Mouse (Mus musculus) MEL (cell line): Measurements from ENCODE around the gene Adcy1. TPM values are rescaled to one million over a fixed set of nuclear protein-coding genes. Genes with fewer than 3 reads are reported as not detected.

Experiments
- DNase-seq: peaks from one replicate; pipeline ENCODE4 v3.0.0; 2011; ENCODE audit warnings: low read depth, low spot score
- H3K27ac ChIP-seq: 2 replicates; pipeline ENCODE4 v1.5.1; 2012; ENCODE audit warnings: low read depth, mild to moderate bottlenecking, control low read depth, low read length, moderate library complexity; ENCODE audit not compliant: control insufficient read depth
- H3K27me3 ChIP-seq, 2 experiments: fragments of 150-350 bp in 1 of 2; sonication (generic) in 1 of 2; 2 replicates each; pipeline ENCODE4 v1.6.1; 2012; ENCODE audit warnings: low read length in 2 of 2, mild to moderate bottlenecking in 2 of 2, improper control_type of control experiment in 1 of 2, moderate library complexity in 1 of 2; ENCODE audit not compliant: insufficient read depth in 2 of 2, control insufficient read depth in 1 of 2
- H3K36me3 ChIP-seq, 2 experiments: 2 replicates each; pipeline ENCODE4 v1.6.1; 2012 to 2014; ENCODE audit warnings: low read length in 2 of 2, improper control_type of control experiment in 1 of 2, inconsistent platforms in 1 of 2, mild to moderate bottlenecking in 1 of 2; ENCODE audit not compliant: insufficient read depth in 2 of 2, control insufficient read depth in 1 of 2
- H3K4me1 ChIP-seq, 2 experiments: fragments of 150-350 bp in 1 of 2; sonication (generic) in 1 of 2; 2 replicates each; pipeline ENCODE4 v1.6.1; 2012; ENCODE audit warnings: low read length in 2 of 2, improper control_type of control experiment in 1 of 2, mild to moderate bottlenecking in 1 of 2; ENCODE audit not compliant: insufficient read depth in 2 of 2, control insufficient read depth in 1 of 2
- H3K4me3 ChIP-seq, 2 experiments: fragments of 150-350 bp in 1 of 2; sonication (generic) in 1 of 2; 2 replicates each; pipeline ENCODE4 v1.5.1; 2012; ENCODE audit warnings: low read depth in 2 of 2, low read length in 2 of 2, mild to moderate bottlenecking in 2 of 2, moderate library complexity in 2 of 2, control low read depth in 1 of 2, improper control_type of control experiment in 1 of 2; ENCODE audit not compliant: control insufficient read depth in 1 of 2, insufficient read depth in 1 of 2
- H3K79me2 ChIP-seq: 2 replicates; pipeline ENCODE4 v1.6.1; 2012; ENCODE audit warnings: mild to moderate bottlenecking, low read length, moderate library complexity; ENCODE audit not compliant: control insufficient read depth, poor library complexity, insufficient read depth
- H3K9ac ChIP-seq: 2 replicates; pipeline ENCODE4 v1.6.1; 2012; ENCODE audit warnings: low read depth, mild to moderate bottlenecking, control low read depth, low read length, moderate library complexity; ENCODE audit not compliant: control insufficient read depth, poor library complexity, severe bottlenecking
- H3K9me3 ChIP-seq: fragments of 150-350 bp; sonication (generic); replicated peaks from 2 replicates; pipeline ENCODE4 v1.6.1; 2012; ENCODE audit warnings: mild to moderate bottlenecking, low read length, improper control_type of control experiment, moderate library complexity; ENCODE audit not compliant: insufficient read depth
- CHD1 ChIP-seq: IDR thresholded peaks from 2 replicates; pipeline ENCODE4 v1.6.1; 2012; ENCODE audit warnings: low read depth, mild to moderate bottlenecking, inconsistent platforms, low read length, improper control_type of control experiment
- CTCF ChIP-seq, 3 experiments: IDR thresholded peaks in 2 of 3; conservative IDR thresholded peaks in 1 of 3; 2 replicates each; pipeline ENCODE4 v1.5.1; 2011 to 2012; ENCODE audit warnings: low read length in 3 of 3, low read depth in 2 of 3, mild to moderate bottlenecking in 2 of 3, improper control_type of control experiment in 1 of 3, inconsistent platforms in 1 of 3, mixed read lengths in 1 of 3, moderate library complexity in 1 of 3; ENCODE audit not compliant: control insufficient read depth in 1 of 3, insufficient read depth in 1 of 3, poor library complexity in 1 of 3, severe bottlenecking in 1 of 3
- E2F4 ChIP-seq: IDR thresholded peaks from 2 replicates; pipeline ENCODE4 v1.6.1; 2011; ENCODE audit warnings: low read depth, low read length, improper control_type of control experiment, borderline replicate concordance
- EP300 ChIP-seq, 2 experiments: IDR thresholded peaks; 2 replicates each; pipeline ENCODE4 v1.6.1; 2011; ENCODE audit warnings: improper control_type of control experiment in 2 of 2, low read length in 2 of 2, low read depth in 1 of 2, mild to moderate bottlenecking in 1 of 2
- ETS1 ChIP-seq: IDR thresholded peaks from 2 replicates; pipeline ENCODE4 v1.6.1; 2012; ENCODE audit warnings: low read depth, mild to moderate bottlenecking, inconsistent platforms, low read length, improper control_type of control experiment, moderate library complexity
- GABPA ChIP-seq: IDR thresholded peaks from 2 replicates; pipeline ENCODE4 v1.6.1; 2012; ENCODE audit warnings: low read depth, mild to moderate bottlenecking, inconsistent platforms, low read length, improper control_type of control experiment, moderate library complexity
- GATA1 ChIP-seq: IDR thresholded peaks from 2 replicates; pipeline ENCODE4 v1.6.1; 2011; ENCODE audit warnings: low read depth, low read length, improper control_type of control experiment
- HCFC1 ChIP-seq: IDR thresholded peaks from 2 replicates; pipeline ENCODE4 v1.6.1; 2012; ENCODE audit warnings: low read depth, mild to moderate bottlenecking, inconsistent platforms, low read length, improper control_type of control experiment, moderate library complexity
- JUND ChIP-seq: IDR thresholded peaks from 2 replicates; pipeline ENCODE4 v1.6.1; 2011; ENCODE audit warnings: low read depth, mild to moderate bottlenecking, improper control_type of control experiment, low read length
- KAT2A ChIP-seq: conservative IDR thresholded peaks from 2 replicates; pipeline ENCODE4 v1.6.1; 2012; ENCODE audit warnings: low read depth, low read length, improper control_type of control experiment, inconsistent platforms
- MAX ChIP-seq: IDR thresholded peaks from 2 replicates; pipeline ENCODE4 v1.6.1; 2011; ENCODE audit warnings: low read length, improper control_type of control experiment
- MAZ ChIP-seq: IDR thresholded peaks from 2 replicates; pipeline ENCODE4 v1.6.1; 2012; ENCODE audit warnings: low read depth, mild to moderate bottlenecking, inconsistent platforms, low read length, improper control_type of control experiment
- MEF2A ChIP-seq: IDR thresholded peaks from 2 replicates; pipeline ENCODE4 v1.6.1; 2014; ENCODE audit warnings: low read depth, mild to moderate bottlenecking, inconsistent platforms, low read length, improper control_type of control experiment; ENCODE audit not compliant: poor library complexity, insufficient replicate concordance, severe bottlenecking; ENCODE audit errors: extremely low read depth
- MXI1 ChIP-seq: IDR thresholded peaks from 2 replicates; pipeline ENCODE4 v1.6.1; 2011; ENCODE audit warnings: mild to moderate bottlenecking, low read depth, low read length, improper control_type of control experiment
- MYC ChIP-seq: IDR thresholded peaks from 2 replicates; pipeline ENCODE4 v1.6.1; 2011; ENCODE audit warnings: low read depth, mild to moderate bottlenecking, low read length, improper control_type of control experiment, moderate library complexity
- NRF1 ChIP-seq: IDR thresholded peaks from 2 replicates; pipeline ENCODE4 v1.6.1; 2014; ENCODE audit warnings: low read depth, mild to moderate bottlenecking, inconsistent platforms, low read length, improper control_type of control experiment, moderate library complexity; ENCODE audit not compliant: poor library complexity, insufficient read depth, severe bottlenecking
- POLR2A ChIP-seq, 2 experiments: IDR thresholded peaks; 2 replicates each; pipeline ENCODE4 v1.6.1; 2011 to 2012; ENCODE audit warnings: low read length in 2 of 2, mild to moderate bottlenecking in 2 of 2, control low read depth in 1 of 2, improper control_type of control experiment in 1 of 2, low read depth in 1 of 2, moderate library complexity in 1 of 2; ENCODE audit not compliant: control insufficient read depth in 1 of 2, insufficient read depth in 1 of 2, poor library complexity in 1 of 2
- POLR2AphosphoS2 ChIP-seq: IDR thresholded peaks from 2 replicates; pipeline ENCODE4 v1.6.1; 2011; ENCODE audit warnings: low read length, improper control_type of control experiment
- POLR2AphosphoS5 ChIP-seq: IDR thresholded peaks from 2 replicates; pipeline ENCODE4 v1.6.1; 2012; ENCODE audit warnings: low read depth, borderline replicate concordance, mild to moderate bottlenecking, inconsistent platforms, low read length, moderate library complexity, mixed read lengths
- RAD21 ChIP-seq: IDR thresholded peaks from 2 replicates; pipeline ENCODE4 v1.6.1; 2011; ENCODE audit warnings: mild to moderate bottlenecking, low read depth, low read length, improper control_type of control experiment
- RCOR1 ChIP-seq: IDR thresholded peaks from 2 replicates; pipeline ENCODE4 v1.6.1; 2012; ENCODE audit warnings: low read depth, mild to moderate bottlenecking, inconsistent platforms, low read length, improper control_type of control experiment
- SIN3A ChIP-seq: IDR thresholded peaks from 2 replicates; pipeline ENCODE4 v1.6.1; 2012; ENCODE audit warnings: low read length, improper control_type of control experiment, inconsistent platforms
- TCF12 ChIP-seq: IDR thresholded peaks from 2 replicates; pipeline ENCODE4 v1.6.1; 2014; ENCODE audit warnings: low read depth, mild to moderate bottlenecking, inconsistent platforms, low read length, improper control_type of control experiment, moderate library complexity
- UBTF ChIP-seq: IDR thresholded peaks from 2 replicates; pipeline ENCODE4 v1.6.1; 2012; ENCODE audit warnings: low read depth, mild to moderate bottlenecking, inconsistent platforms, low read length, improper control_type of control experiment, moderate library complexity, borderline replicate concordance; ENCODE audit not compliant: insufficient read depth
- ZMIZ1 ChIP-seq: IDR thresholded peaks from 2 replicates; pipeline ENCODE4 v1.6.1; 2012; ENCODE audit warnings: low read depth, mild to moderate bottlenecking, inconsistent platforms, low read length, improper control_type of control experiment, moderate library complexity
- ZNF384 ChIP-seq: IDR thresholded peaks from 2 replicates; pipeline ENCODE4 v1.6.1; 2012; ENCODE audit warnings: low read depth, mild to moderate bottlenecking, inconsistent platforms, low read length, improper control_type of control experiment
- polyA plus RNA-seq, 2 experiments: library from polyadenylated mRNA; stranded (reverse) in 1 of 2; unstranded in 1 of 2; fragments of >175 nt in 1 of 2; fragments of >200 nt in 1 of 2; gene quantifications; 2 replicates each; pipeline versions ENCODE4 v1.2.1 to v1.2.4; 2012; ENCODE audit warnings: low replicate concordance in 2 of 2, low read depth in 1 of 2; ENCODE audit not compliant: insufficient read length in 2 of 2, insufficient read depth in 1 of 2, missing spikeins in 1 of 2
- total RNA-seq: library from RNA; depleted of rRNA; stranded (reverse); fragments of 300-350 nt; gene quantifications from 2 replicates; pipeline ENCODE4 v1.2.3, GENCODE M21; 2012

Gene Adcy1
- total and polyA plus RNA-seq, 3 experiments: under 0.01 TPM; not detected in 2

DNA sequence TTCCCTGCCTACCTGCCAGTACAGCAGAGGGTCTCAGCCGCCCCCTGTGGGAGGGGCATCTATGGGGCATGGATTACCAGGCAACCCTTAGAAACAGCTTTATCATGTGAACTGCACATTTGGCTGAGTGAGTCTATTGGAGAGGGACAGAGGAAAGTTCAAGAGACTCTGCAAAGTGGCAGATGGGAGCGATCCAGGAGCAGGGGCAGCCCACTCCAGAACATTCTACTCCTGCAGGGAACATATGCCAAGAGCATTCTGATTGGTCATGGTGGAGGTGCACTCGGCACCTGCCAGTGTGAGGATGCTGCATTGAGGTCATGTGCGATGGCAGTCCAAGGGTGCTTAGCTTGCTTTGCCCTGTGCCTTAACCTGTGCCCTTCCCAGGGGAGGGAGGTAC is 6.5 kb downstream of the Adcy1 start (continued):
- TF ChIP-seq EP300 (IDR thresholded peaks at IDR 0.05; ENCODE audit: low read depth in 1 of 2, low read length in 2 of 2): no peak
- TF ChIP-seq NRF1: no peak

DNA sequence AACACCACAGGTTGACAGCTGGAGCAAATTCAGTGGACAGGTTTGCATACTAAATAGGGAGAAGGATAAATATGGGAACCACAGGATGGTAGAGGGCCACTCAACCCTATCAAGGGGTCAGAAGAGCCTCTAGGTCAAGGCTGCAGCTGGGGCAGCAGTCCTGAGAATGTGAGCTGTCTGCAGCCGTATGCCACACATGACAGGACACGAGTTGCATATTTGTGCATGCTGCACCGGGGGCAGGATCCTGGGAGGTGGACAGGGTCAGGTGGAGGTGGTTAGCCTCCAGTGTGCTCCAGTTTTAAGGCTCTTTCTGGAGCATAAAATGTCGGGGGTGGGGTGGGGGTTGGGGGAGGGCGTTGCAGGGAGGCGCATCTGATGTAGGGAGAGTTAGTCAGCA is 8.3 kb downstream of the Adcy1 start:
- Histone ChIP-seq H3K9me3 (no peaks in the 10 kb centered on the region), H3K4me1 (no peaks in the 10 kb centered on the region), H3K79me2 (no peaks in the 10 kb centered on the region), H3K9ac (no peak overlapping the region), H3K27ac (no peak overlapping the region), H3K36me3 (no peaks in the 10 kb centered on the region), H3K27me3 (no peaks in the 10 kb centered on the region), H3K4me3 (no peak overlapping the region)
- no peak for DNase-seq
- no peak for TF ChIP-seq ZMIZ1
- TF ChIP-seq KAT2A: no peak
- no peak for TF ChIP-seq POLR2A (IDR thresholded peaks at IDR 0.05; ENCODE audit: control insufficient read depth in 1 of 2, insufficient read depth in 1 of 2, low read depth in 1 of 2, low read length in 2 of 2, poor library complexity in 1 of 2)
- TF ChIP-seq GABPA: no peak
- TF ChIP-seq ETS1: no peak
- TF ChIP-seq NRF1: no peak
- TF ChIP-seq POLR2AphosphoS5: no peak

DNA sequence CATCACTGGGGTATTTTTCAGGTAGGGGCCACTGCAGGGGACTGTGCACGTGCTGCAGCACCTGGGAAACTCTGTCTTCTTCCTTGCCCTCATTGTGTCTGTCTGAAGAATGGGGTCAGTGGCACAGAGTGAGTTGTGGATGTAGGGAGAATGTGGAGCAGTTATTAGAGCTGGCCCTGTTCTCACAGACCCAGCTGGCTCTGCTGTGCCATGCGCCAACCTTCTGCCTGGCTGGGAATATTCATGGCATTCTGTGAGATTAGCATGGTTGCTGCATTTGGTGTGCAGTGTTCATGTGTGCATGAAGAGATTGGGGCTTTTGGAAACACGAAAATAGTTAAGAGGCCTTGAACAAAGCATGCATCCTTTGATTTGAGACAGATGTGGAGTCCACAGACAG is 10.3 kb downstream of the Adcy1 start:
- Histone ChIP-seq H3K9ac (no peak overlapping the region), H3K4me1 (no peaks in the 10 kb centered on the region), H3K27me3 (no peaks in the 10 kb centered on the region), H3K9me3 (no peaks in the 10 kb centered on the region), H3K79me2 (no peaks in the 10 kb centered on the region), H3K36me3 (no peaks in the 10 kb centered on the region), H3K4me3 (no peak overlapping the region), H3K27ac (no peak overlapping the region)
- TF ChIP-seq CTCF (IDR thresholded peaks at IDR 0.05 in 2 of 3, conservative IDR thresholded peaks at IDR 0.05 in 1 of 3; ENCODE audit: control insufficient read depth in 1 of 3, insufficient read depth in 1 of 3, low read depth in 2 of 3, low read length in 3 of 3, poor library complexity in 1 of 3, severe bottlenecking in 1 of 3) (no peak), TCF12 (no peak), POLR2AphosphoS2 (no peak), MEF2A (no peak), POLR2A (IDR thresholded peaks at IDR 0.05; ENCODE audit: control insufficient read depth in 1 of 2, insufficient read depth in 1 of 2, low read depth in 1 of 2, low read length in 2 of 2, poor library complexity in 1 of 2) (no peak), MAX (no peak), GATA1 (no peak), JUND (no peak), MXI1 (no peak), UBTF (no peak), MAZ (no peak), E2F4 (no peak), CHD1 (no peak), ZNF384 (no peak), HCFC1 (no peak), MYC (no peak), RAD21 (no peak), SIN3A (no peak), RCOR1 (no peak)
- no peak for DNase-seq
